ENCODE assay signal across 24 mouse cellular contexts in genomic region chr2:84241244-84241643, GRCm38 (mm10).
DNase-seq lines count a peak whose midpoint lies in the region; ATAC-seq and TF ChIP-seq lines count a peak whose summit lies in the region.
"Had no signal": no experiment of that assay in that cellular context is flagged by ENCODE, and none has a peak within 500 bp of the region (broad histone marks: within the 10 kb centered on the region; RNA-seq: fewer than 3 reads in every experiment).

No protein-coding gene starts in this region.

- no peak overlapping the region for H3K9ac ChIP-seq in heart, adult 2 months (ENCODE audit: low read depth, low read length)
- no peak overlapping the region for H3K9ac ChIP-seq in midbrain, embryonic 14.5 days (replicated peaks; ENCODE audit: low read length)
- H3K9ac ChIP-seq in midbrain, embryonic 16.5 days (ENCODE audit: low read depth, low read length), result no peak overlapping the region
- H3K9ac ChIP-seq in intestine, embryonic 15.5 days, result no peak overlapping the region
- H3K9ac ChIP-seq in stomach, embryonic 15.5 days, result no peak overlapping the region
- H3K9ac ChIP-seq: forebrain, embryonic 13.5 days; heart, embryonic 12.5 days; hindbrain, embryonic 13.5 days; kidney, embryonic 15.5 days; neural tube, embryonic 12.5 days had no signal

- no peaks in the 10 kb centered on the region for H3K27me3 ChIP-seq in heart, adult 2 months (ENCODE audit: control insufficient read depth, insufficient read depth, low read length)
- no peaks in the 10 kb centered on the region for H3K27me3 ChIP-seq in midbrain, embryonic 14.5 days (ENCODE audit: control insufficient read depth, insufficient read depth, low read length)
- no peaks in the 10 kb centered on the region for H3K27me3 ChIP-seq in midbrain, embryonic 16.5 days (ENCODE audit: control insufficient read depth, insufficient read depth, low read depth, low read length)
- no peaks in the 10 kb centered on the region for H3K27me3 ChIP-seq in intestine, embryonic 15.5 days (replicated peaks)
- H3K27me3 ChIP-seq in stomach, embryonic 15.5 days (replicated peaks), result no peaks in the 10 kb centered on the region
- H3K27me3 ChIP-seq: forebrain, embryonic 13.5 days; heart, embryonic 12.5 days; hindbrain, embryonic 13.5 days; kidney, embryonic 15.5 days; megakaryocyte, embryonic 14.5 days; neural tube, embryonic 12.5 days had no signal

- ATAC-seq in midbrain, embryonic 14.5 days (ENCODE audit: low FRiP score, low TSS enrichment), result no peak
- ATAC-seq in midbrain, embryonic 16.5 days, result no peak
- ATAC-seq in intestine, embryonic 15.5 days, result peak; percentile 73
- ATAC-seq in stomach, embryonic 15.5 days (ENCODE audit: insufficient read depth, low FRiP score, low read depth), result peak; percentile 68; the same call in 1 of the 2 replicates
- ATAC-seq in megakaryocyte-erythroid progenitor cell, adult 5-6 weeks (replicated peaks; ENCODE audit: low FRiP score, low TSS enrichment, poor library complexity, severe bottlenecking), result no peak
- ATAC-seq: forebrain, embryonic 13.5 days; Patski had no signal

- WGBS in heart, adult 2 months, result 49% methylated on average over 4 of the region's 4 CpGs
- WGBS in midbrain, embryonic 14.5 days, result 9% methylated on average over 4 of the region's 4 CpGs
- 9% methylated on average over 4 of the region's 4 CpGs for WGBS in midbrain, embryonic 16.5 days
- 45% methylated on average over 4 of the region's 4 CpGs for WGBS in intestine, embryonic 15.5 days
- WGBS in stomach, embryonic 15.5 days, result 43% methylated on average over 4 of the region's 4 CpGs

- no peak for TF ChIP-seq CTCF in heart, adult 2 months (IDR thresholded peaks at IDR 0.05)

- TF ChIP-seq POLR2A in heart, adult 2 months (IDR thresholded peaks at IDR 0.05; ENCODE audit: insufficient read depth, low read depth, low read length), result no peak

- H3K4me3 ChIP-seq in heart, adult 2 months, result no peak overlapping the region
- no peak overlapping the region for H3K4me3 ChIP-seq in midbrain, embryonic 14.5 days (replicated peaks; ENCODE audit: low read depth, low read length)
- H3K4me3 ChIP-seq in midbrain, embryonic 16.5 days (ENCODE audit: low read depth, low read length), result no peak overlapping the region
- no peak overlapping the region for H3K4me3 ChIP-seq in intestine, embryonic 15.5 days (replicated peaks)
- H3K4me3 ChIP-seq in stomach, embryonic 15.5 days (replicated peaks), result no peak overlapping the region
- H3K4me3 ChIP-seq: forebrain, embryonic 13.5 days; heart, embryonic 12.5 days; hindbrain, embryonic 13.5 days; kidney, embryonic 15.5 days; megakaryocyte, embryonic 14.5 days; neural tube, embryonic 12.5 days had no signal

- no peak for DNase-seq in heart, adult 2 months
- no peak for DNase-seq in heart, adult 9 months (ENCODE audit: low spot score in 2 of 2)
- peak; percentile 43 for DNase-seq in midbrain, embryonic 14.5 days
- DNase-seq: adrenal gland, postnatal 10 days; cerebellum, adult 11-12 months; cerebellum, adult 9-11 months; gastrocnemius, postnatal 14 days; heart, postnatal 4 days; kidney, adult 18-20 months; liver; lung, postnatal 4 days; right cerebral cortex, postnatal 14 days; thymus, postnatal 4 days had no signal

- H3K9me3 ChIP-seq in midbrain, embryonic 14.5 days (ENCODE audit: control insufficient read depth, low read length), result no peaks in the 10 kb centered on the region
- no peaks in the 10 kb centered on the region for H3K9me3 ChIP-seq in midbrain, embryonic 16.5 days (replicated peaks; ENCODE audit: control insufficient read depth, low read length, poor library complexity, severe bottlenecking)
- no peaks in the 10 kb centered on the region for H3K9me3 ChIP-seq in intestine, embryonic 15.5 days
- H3K9me3 ChIP-seq in stomach, embryonic 15.5 days, result no peaks in the 10 kb centered on the region
- H3K9me3 ChIP-seq: forebrain, embryonic 13.5 days; heart, embryonic 12.5 days; hindbrain, embryonic 13.5 days; kidney, embryonic 15.5 days; neural tube, embryonic 12.5 days had no signal

- intact Hi-C loops in heart, adult 2 months (cut with DNase I), result no loop called here

- TF ChIP-seq EP300 in heart, adult 2 months (IDR thresholded peaks at IDR 0.05; ENCODE audit: insufficient read depth, low read depth, low read length), result no peak

- peak overlapping the region; percentile 36; the same call in 1 of the 2 replicates for H3K27ac ChIP-seq in heart, adult 2 months
- H3K27ac ChIP-seq in midbrain, embryonic 14.5 days (replicated peaks; ENCODE audit: low read depth, low read length), result no peak overlapping the region
- no peak overlapping the region for H3K27ac ChIP-seq in midbrain, embryonic 16.5 days (ENCODE audit: low read length)
- H3K27ac ChIP-seq in intestine, embryonic 15.5 days, result no peak overlapping the region
- no peak overlapping the region for H3K27ac ChIP-seq in stomach, embryonic 15.5 days
- H3K27ac ChIP-seq: forebrain, embryonic 13.5 days; hindbrain, embryonic 13.5 days; kidney, embryonic 15.5 days; neural tube, embryonic 12.5 days had no signal

- no peak overlapping the region for H3K4me2 ChIP-seq in midbrain, embryonic 14.5 days (ENCODE audit: low read length)
- H3K4me2 ChIP-seq in midbrain, embryonic 16.5 days (ENCODE audit: low read length), result no peak overlapping the region
- no peak overlapping the region for H3K4me2 ChIP-seq in intestine, embryonic 15.5 days (replicated peaks)
- H3K4me2 ChIP-seq in stomach, embryonic 15.5 days, result no peak overlapping the region
- H3K4me2 ChIP-seq: forebrain, embryonic 13.5 days; heart, embryonic 12.5 days; hindbrain, embryonic 13.5 days; kidney, embryonic 15.5 days; neural tube, embryonic 12.5 days had no signal

- H3K79me2 ChIP-seq in heart, adult 2 months (replicated peaks; ENCODE audit: control insufficient read depth, insufficient read depth, low read length), result no peaks in the 10 kb centered on the region

- peaks cover 1% of the 10 kb centered on the region; the same call in 1 of the 2 replicates for H3K4me1 ChIP-seq in heart, adult 2 months (ENCODE audit: control insufficient read depth, insufficient read depth, low read length)
- no peaks in the 10 kb centered on the region for H3K4me1 ChIP-seq in midbrain, embryonic 14.5 days (ENCODE audit: control insufficient read depth, insufficient read depth, low read length)
- H3K4me1 ChIP-seq in midbrain, embryonic 16.5 days (ENCODE audit: control insufficient read depth, insufficient read depth, low read length), result peaks cover 2% of the 10 kb centered on the region; the same call in 1 of the 2 replicates
- H3K4me1 ChIP-seq in intestine, embryonic 15.5 days (replicated peaks), result no peaks in the 10 kb centered on the region
- no peaks in the 10 kb centered on the region for H3K4me1 ChIP-seq in stomach, embryonic 15.5 days
- H3K4me1 ChIP-seq: forebrain, embryonic 13.5 days; heart, embryonic 12.5 days; kidney, embryonic 15.5 days; megakaryocyte, embryonic 14.5 days; neural tube, embryonic 12.5 days had no signal

- H3K36me3 ChIP-seq in heart, adult 2 months (ENCODE audit: control insufficient read depth, insufficient read depth, low read length), result peaks cover 3% of the 10 kb centered on the region; the same call in 1 of the 2 replicates
- no peaks in the 10 kb centered on the region for H3K36me3 ChIP-seq in midbrain, embryonic 14.5 days (ENCODE audit: control insufficient read depth, insufficient read depth, low read length)
- H3K36me3 ChIP-seq in midbrain, embryonic 16.5 days (ENCODE audit: control insufficient read depth, insufficient read depth, low read length), result no peaks in the 10 kb centered on the region
- H3K36me3 ChIP-seq in intestine, embryonic 15.5 days, result no peaks in the 10 kb centered on the region
- H3K36me3 ChIP-seq in stomach, embryonic 15.5 days, result no peaks in the 10 kb centered on the region
- H3K36me3 ChIP-seq: heart, embryonic 12.5 days; hindbrain, embryonic 13.5 days; kidney, embryonic 15.5 days; neural tube, embryonic 12.5 days had no signal

Comparison
In these comparisons a context has a peak if more than half of its experiments do, and no peak if none do; other contexts are left out.
1. ATAC-seq: peak in intestine, embryonic 15.5 days (single experiment) and stomach, embryonic 15.5 days (single experiment); none in midbrain, embryonic 14.5 days (single experiment), midbrain, embryonic 16.5 days (single experiment) and megakaryocyte-erythroid progenitor cell, adult 5-6 weeks (single experiment).